Mouse (Mus musculus): ENCODE data around the gene Wdfy2.
A peak's percentile ranks its signal among the peaks of the same experiment; 100 is the strongest.

The Wdfy2 gene

DNA sequence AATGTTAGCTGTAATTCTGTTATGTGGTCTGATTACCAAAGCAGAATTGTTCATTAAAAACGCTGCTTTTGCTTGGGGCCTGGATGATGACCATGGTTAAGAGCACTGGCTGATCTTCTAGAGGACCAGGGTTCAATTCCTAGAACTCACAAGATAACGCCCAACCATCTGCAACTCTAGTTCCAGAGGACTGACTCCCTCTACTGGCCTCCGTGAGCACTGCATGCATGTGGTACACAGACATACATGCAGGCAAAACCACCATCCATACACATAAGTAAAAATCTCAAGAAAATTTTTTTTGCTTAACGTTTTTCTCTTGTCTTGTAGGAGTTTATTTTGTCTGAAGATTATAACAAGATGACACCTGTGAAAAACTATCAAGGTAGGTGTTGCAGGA lies 87.3 kb downstream of the Wdfy2 start:
- DNase-seq (ENCODE audit: low spot score in 2 of 2): no peak

DNA sequence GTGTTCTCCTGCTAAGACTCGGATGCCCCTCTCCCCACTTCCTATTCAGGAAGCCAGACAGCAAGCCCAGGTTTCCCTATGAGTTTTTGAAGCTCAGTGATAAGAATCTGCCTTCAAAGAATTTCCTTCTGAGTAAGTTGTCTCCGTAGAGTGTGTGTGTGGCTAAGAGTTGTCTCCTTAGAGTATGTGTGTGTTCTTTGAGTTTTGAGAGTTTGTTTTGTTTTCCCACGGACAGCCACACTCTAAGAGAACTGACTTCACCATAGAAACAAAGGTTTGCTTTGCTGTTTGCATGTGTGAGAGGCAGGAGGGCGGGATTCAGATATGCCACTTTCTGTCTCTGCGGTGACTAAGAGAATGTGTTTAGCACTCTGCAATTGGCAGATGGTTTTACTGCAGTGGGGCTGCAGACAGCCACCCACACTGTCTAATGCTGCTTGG lies 90.6 kb downstream of the Wdfy2 start:
- DNase-seq (ENCODE audit: low spot score in 2 of 2): no peak

- DNase-seq (ENCODE audit: low spot score in 2 of 2): no peak
Observed at GRCm38 (mm10) chr14:62935361-62935760, 97.9 kb downstream of the Wdfy2 start.

DNA sequence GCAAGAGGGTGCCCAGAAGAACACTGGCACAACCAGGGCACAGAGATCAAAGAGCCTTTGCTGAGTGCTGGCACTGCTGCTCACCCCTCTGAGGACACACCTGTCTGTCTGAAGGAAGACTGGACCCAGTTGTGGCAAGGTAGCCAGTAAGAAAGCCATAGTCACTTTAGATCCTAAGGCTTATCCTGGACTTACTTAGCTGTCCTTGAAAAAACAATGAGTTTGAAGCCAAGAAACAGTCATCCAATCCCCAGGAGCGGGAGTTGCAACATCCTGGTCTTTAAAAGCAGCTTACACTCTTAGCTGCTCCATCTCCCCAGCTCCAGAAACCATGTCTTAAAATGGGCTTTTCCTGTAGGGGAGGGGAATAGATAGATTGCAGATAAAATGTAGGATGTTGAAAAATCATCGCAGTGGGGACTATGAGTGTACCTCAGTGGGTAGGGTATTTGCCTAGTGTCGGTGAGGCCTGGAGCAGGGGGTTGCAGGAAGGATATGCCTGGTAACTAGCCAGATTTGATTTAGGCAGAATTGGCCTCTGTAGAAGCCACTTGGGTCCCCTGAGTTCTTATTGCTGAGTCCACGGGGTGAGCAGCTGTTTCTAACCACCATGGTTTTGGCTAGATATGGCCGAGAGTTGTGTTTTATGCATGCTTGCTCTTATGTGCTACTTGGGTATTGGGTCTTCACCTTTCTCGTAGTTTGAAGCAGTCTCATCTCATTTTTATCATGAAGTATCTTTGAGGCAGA lies 99.3 kb downstream of the Wdfy2 start:
- DNase-seq (ENCODE audit: low spot score in 2 of 2): no peak

GRCm38 (mm10) chr14:62937675-62938074 lies 100.2 kb downstream of the Wdfy2 start:
- no peak for DNase-seq (ENCODE audit: low spot score in 2 of 2)

DNA sequence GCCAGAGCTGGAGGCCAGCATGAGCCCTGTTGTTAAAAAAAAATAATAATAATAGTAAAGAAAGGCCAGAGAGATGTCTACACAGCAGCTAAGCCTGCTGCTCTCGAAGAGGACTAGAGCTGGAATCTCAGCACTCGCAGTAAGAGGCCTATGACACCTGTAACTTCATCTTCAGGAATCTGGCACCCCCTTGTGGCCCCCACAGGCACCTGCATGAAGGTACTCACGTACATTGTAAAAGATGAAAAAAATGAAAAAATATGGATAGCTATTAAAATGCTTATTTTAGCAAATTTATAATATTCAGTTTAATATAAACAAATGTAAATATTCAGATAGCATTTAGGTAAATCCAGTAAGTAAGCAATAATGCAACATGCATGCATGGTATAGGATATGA lies 102.0 kb downstream of the Wdfy2 start:
- DNase-seq (ENCODE audit: low spot score in 2 of 2): no peak

DNA sequence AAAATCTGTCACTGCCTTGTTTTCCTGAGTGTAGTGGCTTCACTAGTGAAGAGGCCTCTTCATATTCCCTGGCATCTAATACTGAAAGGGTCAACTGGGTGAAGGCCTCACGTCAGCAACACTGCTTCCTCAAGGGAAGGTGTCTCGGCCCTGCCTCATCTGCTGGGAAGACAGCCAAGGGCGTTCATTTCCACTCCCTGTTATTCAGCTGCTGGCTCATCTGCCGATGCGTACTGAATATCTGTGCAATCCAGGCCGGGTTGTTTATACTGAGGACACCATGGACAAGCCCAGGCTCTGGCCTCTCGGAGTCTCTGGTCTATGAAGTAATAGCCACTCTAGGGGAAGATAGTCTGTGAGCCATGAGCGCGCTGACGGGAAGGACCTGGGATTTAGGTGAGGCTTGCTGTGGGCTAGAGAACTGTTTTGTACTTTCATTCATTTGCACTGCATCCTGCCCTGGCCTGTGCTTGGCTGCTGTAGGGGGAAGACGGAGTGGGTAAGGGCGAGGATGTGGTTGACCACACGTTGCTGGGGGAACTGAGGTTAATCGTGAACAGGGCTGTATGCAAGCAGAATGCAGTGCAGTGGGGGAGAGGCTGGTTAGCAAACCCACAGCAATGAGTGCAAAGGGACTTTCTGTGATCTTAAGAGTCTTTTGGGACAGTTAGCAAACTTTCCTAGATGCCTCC lies 103.1 kb downstream of the Wdfy2 start:
- DNase-seq (ENCODE audit: low spot score in 2 of 2): peak; percentile 70

DNA sequence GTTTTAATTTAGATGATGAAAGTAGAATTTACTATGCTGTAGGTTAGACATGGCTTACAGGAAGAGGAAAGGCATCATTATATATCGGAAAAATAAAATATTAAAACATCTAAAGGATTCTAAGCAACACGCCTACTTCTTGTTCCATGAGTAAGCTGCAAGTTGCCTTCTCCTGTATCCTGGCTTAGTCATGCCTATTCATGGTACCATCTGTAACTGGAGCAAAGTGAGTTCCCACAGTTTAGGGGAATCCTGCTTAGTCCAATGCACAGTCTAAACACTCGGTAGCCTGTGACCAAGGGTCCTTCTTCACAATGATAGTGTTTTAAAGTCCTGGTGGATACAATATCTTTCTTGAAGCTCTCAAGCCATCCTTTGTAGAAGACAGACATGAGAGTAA lies 109.3 kb downstream of the Wdfy2 start:
- DNase-seq (ENCODE audit: low spot score in 2 of 2): no peak

DNA sequence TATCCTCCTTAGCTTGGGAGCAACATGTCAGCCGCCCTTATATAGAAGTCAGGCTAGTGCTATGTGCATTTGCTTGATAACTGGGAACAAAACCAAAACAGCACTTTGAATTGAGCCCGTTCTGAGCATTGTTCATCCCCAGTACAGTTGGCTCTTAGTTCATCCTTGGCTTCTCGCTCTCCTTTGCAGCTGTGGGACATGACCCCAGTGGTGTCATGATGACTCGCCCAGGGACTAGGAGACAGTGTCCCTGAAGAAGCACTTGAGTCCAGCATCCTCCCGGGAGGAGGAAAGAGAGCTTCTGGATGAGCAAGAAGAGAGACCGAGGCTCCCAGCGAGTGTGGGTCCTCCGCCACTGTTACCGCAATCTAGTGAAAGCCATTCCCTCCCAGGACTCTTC lies 118.6 kb downstream of the Wdfy2 start:
- DNase-seq (ENCODE audit: low spot score in 2 of 2): no peak

DNA sequence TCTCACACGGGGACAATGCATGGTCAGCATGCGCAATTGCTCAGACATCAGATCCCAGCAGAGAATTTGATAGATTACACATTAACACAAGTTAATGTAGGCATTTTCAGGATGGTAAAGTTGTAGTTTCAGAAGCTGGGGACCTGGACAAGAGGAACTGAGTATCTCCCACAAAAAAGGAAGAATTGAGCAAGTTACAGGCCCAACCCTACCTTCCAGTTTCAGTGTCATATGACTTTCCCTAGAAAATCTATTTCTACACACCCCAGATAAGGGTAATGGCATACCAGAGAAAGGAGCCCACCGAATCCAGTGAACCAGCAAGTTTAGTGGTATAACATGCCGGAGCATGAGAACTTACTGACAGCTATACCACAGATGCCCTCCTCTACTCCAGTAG lies 126.2 kb downstream of the Wdfy2 start:
- no peak for DNase-seq (ENCODE audit: low spot score in 2 of 2)

DNA sequence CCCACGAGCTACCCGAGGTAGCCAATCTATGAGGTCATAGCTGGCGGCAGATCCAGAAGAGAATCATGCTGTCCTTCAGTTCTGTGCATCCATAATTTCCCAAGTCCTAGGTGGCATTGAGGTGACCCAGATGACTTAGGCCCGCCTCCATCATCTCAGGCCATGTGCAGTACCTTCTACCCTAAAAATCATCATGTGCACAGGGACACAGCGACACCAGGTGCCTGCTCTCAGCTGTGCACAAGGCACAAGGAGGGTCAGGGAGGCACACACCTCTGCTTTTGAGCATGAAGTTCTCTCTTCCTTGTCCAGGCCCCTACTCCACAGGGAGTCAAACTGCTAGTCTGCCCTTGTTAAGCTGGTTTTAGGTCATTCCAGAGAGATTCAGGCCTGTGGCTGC lies 127.9 kb downstream of the Wdfy2 start:
- no peak for DNase-seq (ENCODE audit: low spot score in 2 of 2)

DNA sequence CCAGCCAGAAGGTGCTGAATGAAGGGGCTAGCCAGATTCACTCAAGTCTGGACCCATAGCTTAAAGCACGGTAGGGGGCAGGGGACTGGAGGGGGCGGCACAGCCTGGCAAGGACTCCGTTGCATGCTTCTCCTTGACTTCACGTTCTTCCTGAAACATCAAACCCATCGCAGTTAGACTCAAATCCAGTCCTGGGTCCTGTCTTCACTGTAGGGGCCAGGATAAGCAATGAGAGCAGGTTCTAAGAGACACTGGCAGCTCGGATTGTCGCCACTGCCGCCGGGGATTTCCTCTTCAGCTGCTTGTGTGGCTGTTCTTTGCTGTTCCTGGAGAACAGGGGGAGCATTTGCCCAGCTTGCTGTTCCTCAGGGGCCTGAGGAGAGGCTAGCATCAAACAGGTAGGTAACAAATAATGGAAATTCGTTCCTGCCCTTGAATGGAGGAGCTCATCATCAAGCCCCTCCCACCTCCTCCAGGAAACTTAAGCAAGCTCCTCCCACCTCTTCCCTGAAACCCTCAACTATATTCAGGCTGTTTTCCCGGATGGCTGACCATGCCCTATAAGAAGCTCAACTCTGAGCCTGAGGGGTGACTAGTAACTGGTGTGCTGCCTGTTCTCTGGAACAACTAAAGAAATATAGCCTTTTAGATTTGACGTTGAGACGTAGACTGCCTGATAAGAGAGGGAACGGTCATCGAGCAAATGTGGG lies 128.5 kb downstream of the Wdfy2 start:
- DNase-seq (ENCODE audit: low spot score in 2 of 2): no peak

- DNase-seq (ENCODE audit: low spot score in 2 of 2): peak; percentile 19 to 31
Observed at GRCm38 (mm10) chr14:62975046-62975445, 137.6 kb downstream of the Wdfy2 start.

DNA sequence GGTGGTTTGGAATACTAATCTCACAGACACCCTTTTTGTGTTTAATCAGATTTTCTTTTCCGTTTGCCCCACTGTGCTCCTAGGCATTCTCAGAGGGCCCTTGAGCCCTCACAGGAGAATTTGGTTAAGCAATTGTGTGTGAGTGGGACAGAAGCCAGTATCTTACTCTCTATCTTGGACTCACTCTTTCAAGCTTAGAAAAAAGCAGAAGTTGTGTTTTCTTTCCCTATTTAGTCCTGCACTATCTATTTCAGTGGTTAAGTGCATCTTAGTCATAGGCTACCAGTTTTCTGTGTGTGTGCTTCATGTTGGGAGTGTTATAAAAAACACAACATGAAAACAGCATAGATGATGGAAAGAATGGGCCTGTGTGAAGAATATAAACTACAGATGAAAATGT lies 142.3 kb downstream of the Wdfy2 start:
- DNase-seq (ENCODE audit: low spot score in 2 of 2): no peak

DNA sequence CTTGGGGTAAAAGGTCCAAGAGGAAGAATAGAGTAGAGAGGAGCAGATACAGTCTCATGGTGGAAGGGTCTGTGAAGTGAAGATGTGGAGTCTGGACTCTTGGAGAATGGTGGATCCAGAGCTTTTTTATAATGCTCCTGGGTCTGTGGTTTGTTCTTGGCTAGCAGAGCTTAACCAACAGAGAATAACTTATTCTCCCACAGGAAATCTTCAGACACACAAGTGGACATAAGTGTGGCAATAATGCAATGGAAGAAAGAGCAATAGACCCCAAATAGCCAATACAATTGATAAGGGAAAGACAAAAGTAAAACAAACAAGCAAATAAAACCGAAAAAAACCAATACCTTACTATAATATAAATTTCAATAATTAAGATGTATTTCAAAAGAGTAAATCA lies 146.9 kb downstream of the Wdfy2 start, which contains the start of gene Defb48:
TSS of gene Defb48 (minus strand) at position 101 of the 400 bp plus-strand sequence.
- no peak for DNase-seq (ENCODE audit: low spot score in 2 of 2)

GRCm38 (mm10) chr14:62991271-62991670 lies 153.8 kb downstream of the Wdfy2 start:
- DNase-seq (ENCODE audit: low spot score in 2 of 2): no peak

DNA sequence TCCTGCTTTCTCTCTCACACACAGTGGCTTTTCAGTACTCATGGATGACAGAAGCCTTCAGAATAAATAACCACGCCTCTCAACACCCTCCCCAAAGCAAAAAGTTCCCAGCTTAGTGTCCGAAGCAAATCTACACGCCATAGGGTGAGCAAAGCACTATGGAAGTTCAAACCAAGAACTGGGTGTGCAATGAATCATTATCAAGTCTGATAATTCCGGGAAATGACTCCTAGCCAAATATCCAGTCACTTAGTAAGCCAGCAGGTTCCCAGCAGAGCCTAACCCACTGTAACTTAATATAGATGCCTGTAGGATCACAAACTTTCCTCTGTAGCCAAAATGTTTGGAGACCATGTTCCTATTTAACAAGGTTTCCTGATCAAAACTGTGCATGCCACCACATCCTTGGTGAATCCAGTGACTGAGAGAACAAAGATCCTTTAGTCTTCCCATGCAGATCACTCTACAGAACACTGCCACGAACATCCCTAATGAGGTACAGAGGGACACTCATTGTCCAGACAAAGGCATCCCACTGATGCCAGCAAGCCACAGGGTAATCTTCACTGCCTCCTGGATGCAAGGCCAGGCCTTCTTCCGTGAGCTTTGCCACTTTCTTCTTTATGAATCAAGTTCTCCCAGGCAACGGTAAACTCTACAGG lies 154.5 kb downstream of the Wdfy2 start:
- no peak for DNase-seq (ENCODE audit: low spot score in 2 of 2)

DNA sequence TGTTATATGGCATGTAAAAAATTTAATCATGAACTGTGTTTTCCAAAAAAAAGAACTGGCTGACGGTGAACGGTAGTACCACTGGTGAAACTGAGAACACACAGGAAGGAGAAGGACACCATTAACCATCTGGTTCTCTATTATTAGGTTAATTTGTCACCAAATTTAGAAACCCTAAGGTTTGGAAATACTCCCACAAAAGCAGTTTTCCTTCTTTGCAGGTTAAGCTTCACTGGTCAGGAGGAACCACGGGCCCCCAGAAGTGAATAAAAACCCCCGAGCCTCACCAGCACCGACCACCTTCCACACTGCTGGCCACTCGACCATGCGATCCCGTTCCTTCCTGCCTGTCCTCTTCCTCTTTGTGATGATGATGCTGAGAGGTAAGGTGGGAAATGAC lies 160.3 kb downstream of the Wdfy2 start, which contains the start of gene Defb47:
TSS of gene Defb47 (plus strand) at position 301 of the 400 bp plus-strand sequence.
- DNase-seq (ENCODE audit: low spot score in 2 of 2): no peak

DNA sequence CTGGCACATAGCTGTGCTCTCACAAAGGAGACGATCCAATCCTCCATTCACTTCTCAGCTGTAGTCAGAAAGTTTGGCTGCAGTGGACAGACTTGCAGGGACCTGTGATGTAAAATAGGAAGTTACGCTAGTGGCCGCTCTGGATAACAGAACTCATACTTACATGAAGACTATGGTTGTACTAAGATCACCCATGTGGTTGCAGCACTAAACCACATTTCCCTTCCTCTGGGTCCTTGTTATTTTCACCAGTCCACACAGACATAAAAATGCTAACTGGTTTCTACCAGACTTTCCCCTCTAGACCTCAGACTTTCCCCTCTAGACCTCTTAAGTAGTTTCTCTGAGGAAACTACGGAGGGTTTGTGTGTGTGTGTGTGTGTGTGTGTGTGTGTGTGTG lies 161.5 kb downstream of the Wdfy2 start:
- no peak for DNase-seq (ENCODE audit: low spot score in 2 of 2)

GRCm38 (mm10) chr14:63002588-63002987 lies 165.1 kb downstream of the Wdfy2 start:
- DNase-seq (ENCODE audit: low spot score in 2 of 2): no peak
